Mouse (Mus musculus) heart, embryonic 14.5 days (tissue): ENCODE results near the gene H2al1a. TPM values are rescaled to one million over a fixed set of nuclear protein-coding genes. Genes with fewer than 3 reads are reported as not detected.
A peak's percentile ranks its signal among the peaks of the same experiment; 100 is the strongest.
"Not testable (repeated sequence)": the region's sequence is repeated elsewhere in the genome, so short reads cannot be mapped to it uniquely, and the experiment has no call there.

Experiments
- ATAC-seq: fragments of 200-750 bp; cut with Nextera tagmentation; 2 replicates; pipeline ENCODE4 v1.8.0; 2017; ENCODE audit warnings: low read depth, moderate TSS enrichment; ENCODE audit not compliant: insufficient number of reproducible peaks, insufficient read depth, low FRiP score
- H3K27ac ChIP-seq, 2 experiments: fragments of 200-500 bp in 1 of 2; fragments of 300-500 bp in 1 of 2; sonication (generic) in 1 of 2; replicated peaks in 1 of 2; 2 replicates each; pipeline ENCODE4 v1.5.1; 2012 to 2014; ENCODE audit warnings: low read depth in 2 of 2, low read length in 2 of 2, control low read depth in 1 of 2, mild to moderate bottlenecking in 1 of 2, mixed read lengths in 1 of 2; ENCODE audit not compliant: control insufficient read depth in 1 of 2, insufficient read depth in 1 of 2
- H3K27me3 ChIP-seq: fragments of 300-500 bp; sonication (generic); 2 replicates; pipeline ENCODE4 v1.6.1; 2014; ENCODE audit warnings: mild to moderate bottlenecking, low read length, control low read depth; ENCODE audit not compliant: control insufficient read depth, insufficient read depth
- H3K36me3 ChIP-seq: fragments of 300-500 bp; sonication (generic); 2 replicates; pipeline ENCODE4 v1.6.1; 2014; ENCODE audit warnings: mild to moderate bottlenecking, control low read depth, low read length, mixed read lengths; ENCODE audit not compliant: control insufficient read depth, insufficient read depth
- H3K4me1 ChIP-seq, 2 experiments: fragments of 200-500 bp in 1 of 2; fragments of 300-500 bp in 1 of 2; sonication (generic) in 1 of 2; 2 replicates each; pipeline ENCODE4 v1.6.1; 2012 to 2014; ENCODE audit warnings: low read length in 2 of 2, control low read depth in 1 of 2, mixed read lengths in 1 of 2; ENCODE audit not compliant: control insufficient read depth in 2 of 2, insufficient read depth in 2 of 2
- H3K4me2 ChIP-seq: fragments of 300-500 bp; sonication (generic); 2 replicates; pipeline ENCODE4 v1.6.1; 2014; ENCODE audit warnings: mild to moderate bottlenecking, low read length
- H3K4me3 ChIP-seq, 2 experiments: fragments of 200-500 bp in 1 of 2; fragments of 300-500 bp in 1 of 2; sonication (generic) in 1 of 2; 2 replicates each; pipeline ENCODE4 v1.5.1; 2012 to 2014; ENCODE audit warnings: low read length in 2 of 2, mild to moderate bottlenecking in 2 of 2, control low read depth in 1 of 2, low read depth in 1 of 2, moderate library complexity in 1 of 2; ENCODE audit not compliant: control insufficient read depth in 1 of 2, insufficient read depth in 1 of 2
- H3K9ac ChIP-seq: fragments of 300-500 bp; sonication (generic); 2 replicates; pipeline ENCODE4 v1.6.1; 2014; ENCODE audit warnings: mild to moderate bottlenecking, low read length
- H3K9me3 ChIP-seq: fragments of 300-500 bp; sonication (generic); 2 replicates; pipeline ENCODE4 v1.6.1; 2016; ENCODE audit warnings: low read length, control low read depth; ENCODE audit not compliant: control insufficient read depth
- WGBS: fragments of 180-500 bp; shearing (Covaris S2); extraction: QIAGEN DNeasy Blood & Tissue Kit; methylation state at CpG from one replicate; pipeline ENCODE4 v1.1.7; 2014; 5-methylcytosine and 5-hydroxymethylcytosine counted together
- polyA plus RNA-seq: library from polyadenylated mRNA; unstranded; fragments of >200 nt; fragmentation: Nextera tagmentation; extraction: Ambion mirVana; gene quantifications from 2 replicates; pipeline ENCODE4 v1.2.1, GENCODE M21; 2014

H2al1a gene
- polyA plus RNA-seq, 1 experiment from 2014 or later = not detected

GRCm38 (mm10) chrX:11269074-11269473 is 30.0 kb upstream of the H2al1a start:
- Histone ChIP-seq H3K27me3 (peaks cover 5% of the 10 kb centered on the region; the same call in 1 of the 2 replicates), H3K36me3 (no peaks in the 10 kb centered on the region), H3K4me1 (no peaks in the 10 kb centered on the region), H3K27ac (no peak overlapping the region), H3K4me2 (no peak overlapping the region), H3K9me3 (no peaks in the 10 kb centered on the region), H3K9ac (no peak overlapping the region), H3K4me3 (no peak overlapping the region)
- 73% methylated on average over 3 of the region's 3 CpGs for whole genome bisulfite sequencing
- no peak for ATAC-seq

DNA sequence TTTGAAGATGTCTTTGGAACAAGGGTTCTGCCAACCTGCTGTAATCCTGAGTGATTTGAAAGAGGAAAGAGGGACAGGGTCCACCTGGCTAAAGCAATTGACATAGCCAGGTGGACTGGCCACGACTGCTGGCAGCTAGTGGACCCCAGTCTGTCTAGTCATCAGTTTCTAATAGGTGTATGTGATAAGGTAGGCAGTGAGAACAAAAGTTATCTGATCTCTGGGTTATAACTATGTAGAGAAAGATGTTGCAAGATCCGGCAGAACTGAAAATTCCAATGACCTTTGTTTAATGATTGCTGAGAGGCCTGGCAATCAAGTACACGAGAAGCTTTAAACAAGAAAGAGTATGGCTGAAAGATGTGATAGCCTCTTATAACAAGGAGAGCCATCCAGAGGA is 25.9 kb upstream of the H2al1a start:
- no peak for ATAC-seq
- Histone ChIP-seq H3K4me3 (no peak overlapping the region), H3K27me3 (peaks cover 5% of the 10 kb centered on the region; the same call in 1 of the 2 replicates), H3K36me3 (no peaks in the 10 kb centered on the region), H3K9me3 (no peaks in the 10 kb centered on the region), H3K4me2 (no peak overlapping the region), H3K27ac (no peak overlapping the region), H3K9ac (no peak overlapping the region), H3K4me1 (no peaks in the 10 kb centered on the region)
- WGBS = 79% methylated on average over 3 of the region's 3 CpGs

- Histone ChIP-seq H3K4me3 (no peak overlapping the region), H3K9ac (no peak overlapping the region), H3K27me3 (no peaks in the 10 kb centered on the region), H3K36me3 (no peaks in the 10 kb centered on the region), H3K4me2 (no peak overlapping the region), H3K27ac (no peak overlapping the region), H3K9me3 (no peaks in the 10 kb centered on the region), H3K4me1 (no peaks in the 10 kb centered on the region)
- WGBS = 66% methylated on average over 6 of the region's 6 CpGs
- no peak for ATAC-seq
Measured at GRCm38 (mm10) chrX:11277083-11277482, 22.0 kb upstream of the H2al1a start.

GRCm38 (mm10) chrX:11280741-11281140 is 18.3 kb upstream of the H2al1a start:
- no peak overlapping the region for H3K4me2 ChIP-seq
- H3K4me1 ChIP-seq = no peaks in the 10 kb centered on the region
- no peak overlapping the region for H3K9ac ChIP-seq
- no peak overlapping the region for H3K27ac ChIP-seq
- no peaks in the 10 kb centered on the region for H3K9me3 ChIP-seq
- H3K4me3 ChIP-seq = no peak overlapping the region
- no peaks in the 10 kb centered on the region; the same call in 1 of the 2 replicates for H3K27me3 ChIP-seq
- ATAC-seq = no peak
- H3K36me3 ChIP-seq = no peaks in the 10 kb centered on the region
- WGBS = 55% methylated on average over 2 of the region's 2 CpGs

DNA sequence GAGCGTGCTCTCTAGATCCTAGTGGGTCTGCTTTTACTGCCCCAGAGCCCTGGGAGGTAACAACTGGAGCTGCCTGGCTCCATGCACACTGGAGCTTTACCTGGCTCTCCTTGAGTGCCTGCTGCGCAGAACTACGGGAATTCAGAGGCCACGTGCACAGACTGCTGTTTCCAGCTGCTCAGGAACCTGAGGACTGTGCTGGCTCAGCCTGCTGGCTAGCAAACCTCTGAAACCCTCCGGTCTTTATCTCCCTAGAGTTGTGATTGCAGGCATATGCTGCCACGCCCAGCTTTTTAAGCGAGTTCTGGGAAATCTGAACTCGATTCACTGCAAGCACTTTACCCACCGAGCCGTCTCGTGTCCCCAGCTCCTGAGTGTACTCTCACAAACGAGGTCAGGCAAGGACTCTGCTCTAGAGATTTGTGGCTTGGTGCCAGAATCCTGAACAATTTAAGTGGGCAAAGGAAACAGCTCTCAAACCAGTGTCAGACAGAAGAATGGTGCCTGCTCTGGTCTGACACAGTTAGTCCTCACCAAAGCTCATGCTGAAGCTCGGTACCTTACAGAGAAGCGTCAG is 10.7 kb upstream of the H2al1a start:
- 42% methylated on average over 14 of the region's 14 CpGs for WGBS
- no peak overlapping the region for H3K4me3 ChIP-seq
- H3K27me3 ChIP-seq = peaks cover 4% of the 10 kb centered on the region; the same call in 1 of the 2 replicates
- ATAC-seq = no peak
- H3K4me2 ChIP-seq = peak overlapping the region; percentile 18; the same call in 1 of the 2 replicates
- H3K9me3 ChIP-seq = no peaks in the 10 kb centered on the region
- no peak overlapping the region for H3K27ac ChIP-seq
- H3K36me3 ChIP-seq = no peaks in the 10 kb centered on the region
- H3K9ac ChIP-seq = no peak overlapping the region
- peaks cover 0 to 5% of the 10 kb centered on the region in 2 experiments; a peak in 2 of 4 replicates for H3K4me1 ChIP-seq

DNA sequence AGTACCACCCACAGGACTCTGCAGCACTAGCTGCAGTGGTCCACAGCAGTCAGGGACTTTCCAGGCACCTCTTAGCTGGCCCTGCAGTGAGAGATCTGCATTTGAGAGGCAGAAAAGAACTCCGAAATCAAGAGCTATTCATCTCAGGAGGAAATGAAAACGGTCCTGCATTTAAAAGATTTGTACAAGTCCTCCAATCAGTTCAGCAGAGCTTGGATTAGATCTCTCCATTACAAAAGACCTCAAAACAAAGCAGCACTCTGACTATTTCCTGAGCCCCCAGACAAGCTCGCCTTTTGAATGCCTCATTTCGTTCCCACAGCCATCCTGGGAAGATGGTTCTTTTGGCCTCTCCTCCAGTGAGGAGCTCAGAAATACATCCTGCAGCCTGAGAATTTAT is 9.8 kb upstream of the H2al1a start:
- Histone ChIP-seq H3K4me3 (no peak overlapping the region), H3K9me3 (no peaks in the 10 kb centered on the region), H3K36me3 (no peaks in the 10 kb centered on the region), H3K9ac (no peak overlapping the region), H3K4me1 (peaks cover 0 to 5% of the 10 kb centered on the region in 2 experiments; a peak in 2 of 4 replicates), H3K27ac (no peak overlapping the region), H3K27me3 (peaks cover 4% of the 10 kb centered on the region; the same call in 1 of the 2 replicates), H3K4me2 (no peak overlapping the region)
- 66% methylated on average over 4 of the region's 4 CpGs for WGBS
- ATAC-seq = no peak

GRCm38 (mm10) chrX:11302132-11302531 is 3.1 kb downstream of the H2al1a start, which contains the start of gene H2al1b:
H2al1b (plus strand) TSS chrX:11302432.
- not testable (repeated sequence) for H3K27me3 ChIP-seq, ATAC-seq, H3K27ac ChIP-seq, H3K4me2 ChIP-seq, H3K36me3 ChIP-seq, H3K4me1 ChIP-seq, H3K9me3 ChIP-seq, H3K9ac ChIP-seq, H3K4me3 ChIP-seq
- WGBS = 75% methylated on average over 1 of the region's 3 CpGs

DNA sequence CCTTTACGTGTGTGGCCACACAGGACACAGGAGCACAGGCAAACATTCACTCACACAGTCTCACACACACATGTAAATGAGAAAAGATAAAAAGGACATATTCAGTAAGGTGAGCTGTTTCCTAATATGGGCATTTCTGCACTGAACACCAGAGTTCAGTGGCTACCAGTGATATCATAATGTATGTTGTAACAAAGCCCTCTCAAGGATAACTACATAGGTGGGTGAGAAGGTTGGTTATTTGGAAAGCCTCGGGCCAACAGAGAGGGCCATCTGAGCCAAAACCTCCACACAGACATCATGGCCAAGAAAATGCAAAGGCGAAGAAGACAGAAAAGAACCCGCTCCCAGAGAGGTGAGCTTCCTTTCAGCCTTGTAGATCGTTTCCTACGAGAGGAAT is 6.3 kb downstream of the H2al1a start, which contains the start of gene H2al1c:
Gene H2al1c (plus strand): TSS at position 301 of the 400 bp plus-strand sequence.
- not testable (repeated sequence) for H3K9me3 ChIP-seq, H3K27ac ChIP-seq, H3K4me3 ChIP-seq, H3K36me3 ChIP-seq, H3K4me1 ChIP-seq, H3K4me2 ChIP-seq, H3K27me3 ChIP-seq, H3K9ac ChIP-seq, ATAC-seq
- 86% methylated on average over 1 of the region's 6 CpGs for WGBS
